Mouse (Mus musculus) adrenal gland, postnatal 4 days (tissue): ENCODE data around the gene Brip1. TPM values are rescaled to one million over a fixed set of nuclear protein-coding genes. Genes with fewer than 3 reads are reported as not detected.

Experiments used
- DNase-seq, 2 experiments: peaks; one replicate each; pipeline ENCODE4 v3.0.0; 2021 to 2022; ENCODE audit warnings: low spot score in 2 of 2, mixed read lengths in 2 of 2
- total RNA-seq, 2 experiments: library from RNA; stranded (reverse); gene quantifications; 2 replicates each; pipeline ENCODE4 v1.2.3; 2021

Brip1 gene
- total RNA-seq, 2 experiments from 2014 or later, result 7.0 to 7.1 TPM

GRCm38 (mm10) chr11:86038701-86039100 is 162.3 kb downstream of the Brip1 start:
- no peak for DNase-seq

- no peak for DNase-seq
Measured at GRCm38 (mm10) chr11:86032910-86033309, 168.1 kb downstream of the Brip1 start.

- no peak for DNase-seq
Measured at GRCm38 (mm10) chr11:86028034-86028433, 173.0 kb downstream of the Brip1 start.

- no peak for DNase-seq
Measured at GRCm38 (mm10) chr11:86026556-86027194, 174.3 kb downstream of the Brip1 start.

GRCm38 (mm10) chr11:86022439-86022838 is 178.6 kb downstream of the Brip1 start:
- no peak for DNase-seq

- DNase-seq, result no peak
Measured at GRCm38 (mm10) chr11:86020033-86020432, 181.0 kb downstream of the Brip1 start.

GRCm38 (mm10) chr11:86016242-86016641 is 184.8 kb downstream of the Brip1 start:
- DNase-seq, result no peak

GRCm38 (mm10) chr11:86013087-86013486 is 187.9 kb downstream of the Brip1 start:
- DNase-seq, result no peak

- DNase-seq, result no peak
Measured at GRCm38 (mm10) chr11:86010458-86010857, 190.5 kb downstream of the Brip1 start.

GRCm38 (mm10) chr11:86008211-86008905 is 192.6 kb downstream of the Brip1 start:
- DNase-seq, result no peak

Other genes with a start within 250 kb of the Brip1 start
- 10 to 100 TPM; 24.8 to 26.4 TPM for gene Ints2, start 56.4 kb upstream of the Brip1 start, total RNA-seq
- gene Med13, start 156.4 kb upstream of the Brip1 start, total RNA-seq, result 10 to 100 TPM; 56.2 to 56.5 TPM